In genomic region chr10:40349631-40350177, GRCm38 (mm10) we compare ENCODE assay signal across 8 mouse cellular contexts. TPM values are rescaled to one million over a fixed set of nuclear protein-coding genes. Genes with fewer than 3 reads are reported as not detected.
DNase-seq lines count a peak whose midpoint lies in the region; ATAC-seq and TF ChIP-seq lines count a peak whose summit lies in the region.

No protein-coding gene starts in this region.

- peak; percentile 57 to 62 for DNase-seq in cerebellum, adult 18-20 months
- no peak for DNase-seq in cerebellum, adult 9-10 months
- peak; percentile 76 for DNase-seq in hindbrain, embryonic 10.5 days (ENCODE audit: low spot score)
- peak; percentile 28 to 32 for DNase-seq in left cerebral cortex, adult 8-10 months (ENCODE audit: low spot score in 2 of 2)

- 1% methylated on average over 62 of the region's 62 CpGs for WGBS in bone marrow, adult 2 months
- under 1% methylated on average over 57 of the region's 62 CpGs for WGBS in forebrain, embryonic 16.5 days
- WGBS in hindbrain, embryonic 10.5 days: under 1% methylated on average over 62 of the region's 62 CpGs
- WGBS in small intestine, adult 2 months: under 1% methylated on average over 62 of the region's 62 CpGs

- H3K4me2 ChIP-seq in forebrain, embryonic 16.5 days (ENCODE audit: low read length): peak overlapping the region; percentile 77

- H3K36me3 ChIP-seq in forebrain, embryonic 16.5 days (ENCODE audit: control insufficient read depth, insufficient read depth): no peaks in the 10 kb centered on the region
- H3K36me3 ChIP-seq in hindbrain, embryonic 10.5 days: no peaks in the 10 kb centered on the region
- no peaks in the 10 kb centered on the region for H3K36me3 ChIP-seq in small intestine, adult 2 months (ENCODE audit: control insufficient read depth, insufficient read depth, low read length)

- H3K27me3 ChIP-seq in forebrain, embryonic 16.5 days (replicated peaks; ENCODE audit: control insufficient read depth, insufficient read depth, low read length): no peaks in the 10 kb centered on the region
- no peaks in the 10 kb centered on the region for H3K27me3 ChIP-seq in hindbrain, embryonic 10.5 days (ENCODE audit: insufficient read depth, poor library complexity, severe bottlenecking)
- H3K27me3 ChIP-seq in small intestine, adult 2 months (ENCODE audit: control insufficient read depth, insufficient read depth, low read length): no peaks in the 10 kb centered on the region

- peak overlapping the region; percentile 87 for H3K4me3 ChIP-seq in bone marrow, adult 2 months (replicated peaks; ENCODE audit: control insufficient read depth, low read depth, low read length)
- H3K4me3 ChIP-seq in forebrain, embryonic 16.5 days (replicated peaks; ENCODE audit: low read length): peak overlapping the region; percentile 95
- peak overlapping the region; percentile 92 for H3K4me3 ChIP-seq in hindbrain, embryonic 10.5 days
- H3K4me3 ChIP-seq in small intestine, adult 2 months (ENCODE audit: low read depth, low read length): peak overlapping the region; percentile 98

- H3K9me3 ChIP-seq in forebrain, embryonic 16.5 days (ENCODE audit: control insufficient read depth, low read length): no peaks in the 10 kb centered on the region
- no peaks in the 10 kb centered on the region for H3K9me3 ChIP-seq in hindbrain, embryonic 10.5 days

- no peak for TF ChIP-seq POLR2A in bone marrow, adult 2 months (IDR thresholded peaks at IDR 0.05; ENCODE audit: borderline replicate concordance, control insufficient read depth, low read depth, low read length)
- no peak for TF ChIP-seq POLR2A in small intestine, adult 2 months (IDR thresholded peaks at IDR 0.05; ENCODE audit: low read depth, low read length)

- H3K9ac ChIP-seq in forebrain, embryonic 16.5 days (replicated peaks; ENCODE audit: low read depth, low read length): peak overlapping the region; percentile 91

- peak overlapping the region; percentile 98 for H3K27ac ChIP-seq in bone marrow, adult 2 months (ENCODE audit: control insufficient read depth, insufficient read depth, low read depth, low read length, poor library complexity)
- peak overlapping the region; percentile 97 for H3K27ac ChIP-seq in forebrain, embryonic 16.5 days (ENCODE audit: low read length)
- H3K27ac ChIP-seq in hindbrain, embryonic 10.5 days: peak overlapping the region; percentile 96
- peak overlapping the region; percentile 82 for H3K27ac ChIP-seq in small intestine, adult 2 months (ENCODE audit: insufficient read depth, low read depth, low read length)

- TF ChIP-seq CTCF in bone marrow, adult 2 months (IDR thresholded peaks at IDR 0.05; ENCODE audit: control insufficient read depth, insufficient read depth, low read length): 0 out of 2 replicates have a peak, but pooled peaks have one; percentile 0
- TF ChIP-seq CTCF in small intestine, adult 2 months (IDR thresholded peaks at IDR 0.05; ENCODE audit: extremely low read depth, insufficient read length, insufficient replicate concordance, low read depth, low read length): no peak

- ATAC-seq in forebrain, embryonic 16.5 days: no peak
- ATAC-seq in megakaryocyte-erythroid progenitor cell, adult 5-6 weeks (replicated peaks; ENCODE audit: low FRiP score, low TSS enrichment, poor library complexity, severe bottlenecking): peak; percentile 9; the same call in 1 of the 2 replicates

- H3K4me1 ChIP-seq in bone marrow, adult 2 months (ENCODE audit: control insufficient read depth, insufficient read depth, low read length): no peaks in the 10 kb centered on the region
- peaks cover 20% of the 10 kb centered on the region for H3K4me1 ChIP-seq in forebrain, embryonic 16.5 days (replicated peaks; ENCODE audit: control insufficient read depth, insufficient read depth, low read length)
- peaks cover 24% of the 10 kb centered on the region for H3K4me1 ChIP-seq in hindbrain, embryonic 10.5 days (replicated peaks)
- peaks cover 2% of the 10 kb centered on the region for H3K4me1 ChIP-seq in small intestine, adult 2 months (ENCODE audit: control insufficient read depth, insufficient read depth, insufficient read length, low read length)

RNA-seq across cellular contexts. Expression of gene Cdk19, which starts 10.3 kb away (rescaled TPM):
- polyA plus RNA-seq in bone marrow, adult 2 months (2011; ENCODE audit: insufficient read depth, insufficient read length, low replicate concordance, missing spikeins): 11.1 and 18.2 TPM in 2 replicates
- 19.6 and 23.9 TPM in 2 replicates for polyA plus RNA-seq in forebrain, embryonic 16.5 days (2015; fragmentation: Nextera tagmentation; extraction: Ambion mirVana)
- 5.2 and 7.0 TPM in 2 replicates for polyA plus RNA-seq in hindbrain, embryonic 10.5 days (2016; fragmentation: Nextera tagmentation; extraction: Ambion mirVana)
- 10 to 100 TPM; 46.8 to 57.5 (median 52.8) TPM for total RNA-seq in left cerebral cortex, adult 8-10 months (2022)
- total RNA-seq in megakaryocyte-erythroid progenitor cell, adult 5-6 weeks (2014; fragmentation: Nextera tagmentation): 16.6 and 17.4 TPM in 2 replicates
- total RNA-seq in megakaryocyte-erythroid progenitor cell, adult 5-6 weeks (2017): 24.0 and 25.4 TPM in 2 replicates
- 1.4 and 2.8 TPM in 2 replicates for polyA plus RNA-seq in small intestine, adult 2 months (2012; rRNA removed)

RNA-seq across cellular contexts. Expression of gene Amd1, which starts 47.7 kb away (rescaled TPM):
- polyA plus RNA-seq in bone marrow, adult 2 months (2011; ENCODE audit: insufficient read depth, insufficient read length, low replicate concordance, missing spikeins): 64.3 and 67.7 TPM in 2 replicates
- 46.3 and 47.0 TPM in 2 replicates for polyA plus RNA-seq in forebrain, embryonic 16.5 days (2015; fragmentation: Nextera tagmentation; extraction: Ambion mirVana)
- polyA plus RNA-seq in hindbrain, embryonic 10.5 days (2016; fragmentation: Nextera tagmentation; extraction: Ambion mirVana): 59.0 and 74.9 TPM in 2 replicates
- total RNA-seq in left cerebral cortex, adult 8-10 months (2022): 10 to 100 TPM; 74.1 to 90.6 (median 79.2) TPM
- total RNA-seq in megakaryocyte-erythroid progenitor cell, adult 5-6 weeks (2014; fragmentation: Nextera tagmentation): 196 and 233 TPM in 2 replicates
- 272 and 286 TPM in 2 replicates for total RNA-seq in megakaryocyte-erythroid progenitor cell, adult 5-6 weeks (2017)
- 0.95 and 1.7 TPM in 2 replicates for polyA plus RNA-seq in small intestine, adult 2 months (2012; rRNA removed)

Comparison
In these comparisons a context has a peak if more than half of its experiments do, and no peak if none do; other contexts are left out.
1. RNA of gene Amd1, which starts 47.7 kb away (polyA plus RNA-seq): 64.3 to 67.7 TPM in bone marrow, adult 2 months, 59.0 to 74.9 TPM in hindbrain, embryonic 10.5 days and 46.3 to 47.0 TPM in forebrain, embryonic 16.5 days; 0.95 to 1.7 TPM in small intestine, adult 2 months; every median in the first group is over 10 times any median in the second.
2. Peak in every context shown above with its lines, with median percentiles within 50 percentile points of each other: H3K27ac ChIP-seq and H3K4me3 ChIP-seq.